Mouse (Mus musculus) forebrain, postnatal 0 days (tissue): ENCODE data around the gene Sdccag8. TPM values are rescaled to one million over a fixed set of nuclear protein-coding genes. Genes with fewer than 3 reads are reported as not detected.

Source experiments
- ATAC-seq: fragments of 200-750 bp; cut with Nextera tagmentation; 2 replicates; pipeline ENCODE4 v1.8.0; 2017; ENCODE audit warnings: mild to moderate bottlenecking, moderate library complexity
- DNase-seq: peaks from one replicate; pipeline ENCODE4 v3.0.0-alpha.2; 2015
- H3K27ac ChIP-seq: fragments of 300-500 bp; sonication (generic); 2 replicates; pipeline ENCODE4 v1.5.1; 2014; ENCODE audit warnings: low read depth, mild to moderate bottlenecking, antibody characterized with exemption, low read length, moderate library complexity, mixed read lengths
- H3K27me3 ChIP-seq: fragments of 300-500 bp; sonication (generic); 2 replicates; pipeline ENCODE4 v1.6.1; 2014; ENCODE audit warnings: mild to moderate bottlenecking, low read length, mixed read lengths; ENCODE audit not compliant: insufficient read depth
- H3K36me3 ChIP-seq: fragments of 300-500 bp; sonication (generic); 2 replicates; pipeline ENCODE4 v1.6.1; 2014; ENCODE audit warnings: mild to moderate bottlenecking, moderate library complexity; ENCODE audit not compliant: insufficient read depth
- H3K4me1 ChIP-seq: fragments of 300-500 bp; sonication (generic); 2 replicates; pipeline ENCODE4 v1.6.1; 2014; ENCODE audit warnings: antibody characterized with exemption; ENCODE audit not compliant: insufficient read depth
- H3K4me2 ChIP-seq: fragments of 300-500 bp; sonication (generic); 2 replicates; pipeline ENCODE4 v1.6.1; 2014; ENCODE audit warnings: low read depth, mild to moderate bottlenecking, moderate library complexity
- H3K4me3 ChIP-seq: fragments of 300-500 bp; sonication (generic); 2 replicates; pipeline ENCODE4 v1.5.1; 2014; ENCODE audit warnings: low read depth, low read length, mixed read lengths
- H3K9ac ChIP-seq: fragments of 300-500 bp; sonication (generic); 2 replicates; pipeline ENCODE4 v1.6.1; 2014; ENCODE audit warnings: mild to moderate bottlenecking
- H3K9me3 ChIP-seq: fragments of 300-500 bp; sonication (generic); 2 replicates; pipeline ENCODE4 v1.6.1; 2016; ENCODE audit warnings: low read length
- CTCF ChIP-seq: sonication (generic); IDR thresholded peaks from 2 replicates; pipeline ENCODE4 v1.5.1; 2016; ENCODE audit warnings: antibody characterized with exemption, control low read depth, low read depth
- WGBS: fragments of 180-500 bp; shearing (Covaris S2); extraction: QIAGEN DNeasy Blood & Tissue Kit; methylation state at CpG from one replicate; pipeline ENCODE4 v1.1.7; 2014; 5-methylcytosine and 5-hydroxymethylcytosine counted together
- polyA plus RNA-seq: library from polyadenylated mRNA; unstranded; fragments of >200 nt; fragmentation: Nextera tagmentation; extraction: Ambion mirVana; gene quantifications from 2 replicates; pipeline ENCODE4 v1.2.1, GENCODE M21; 2015
- total RNA-seq: library from RNA; depleted of rRNA; stranded (reverse); fragments of >200 nt; gene quantifications from 2 replicates; pipeline ENCODE4 v1.2.3, GENCODE M21; 2014

The Sdccag8 gene
- total and polyA plus RNA-seq, 2 experiments from 2014 or later = 14.0 to 32.8 TPM

- 23% methylated on average over 4 of the region's 4 CpGs for WGBS
- ATAC-seq (no peak), DNase-seq (no peak)
- TF ChIP-seq CTCF = no peak
- H3K27ac ChIP-seq = peak overlapping the region; percentile 57
- H3K4me1 ChIP-seq = no peaks in the 10 kb centered on the region
- no peak overlapping the region for H3K4me2 ChIP-seq
- H3K9me3 ChIP-seq = no peaks in the 10 kb centered on the region
- H3K9ac ChIP-seq = no peak overlapping the region
- H3K27me3 ChIP-seq = no peaks in the 10 kb centered on the region
- H3K4me3 ChIP-seq = no peak overlapping the region
- H3K36me3 ChIP-seq = no peaks in the 10 kb centered on the region
Measured at GRCm38 (mm10) chr1:177040058-177040457, 225.6 kb downstream of the Sdccag8 start.

GRCm38 (mm10) chr1:177045885-177046284 is 231.4 kb downstream of the Sdccag8 start:
- no peak overlapping the region for H3K4me3 ChIP-seq
- H3K36me3 ChIP-seq = no peaks in the 10 kb centered on the region
- H3K27ac ChIP-seq = no peak overlapping the region
- ATAC-seq (no peak), DNase-seq (no peak)
- no peak for TF ChIP-seq CTCF
- no peak overlapping the region for H3K4me2 ChIP-seq
- no peaks in the 10 kb centered on the region for H3K4me1 ChIP-seq
- H3K27me3 ChIP-seq = no peaks in the 10 kb centered on the region
- H3K9ac ChIP-seq = no peak overlapping the region
- H3K9me3 ChIP-seq = no peaks in the 10 kb centered on the region

- Histone ChIP-seq H3K27ac (no peak overlapping the region), H3K9me3 (no peaks in the 10 kb centered on the region), H3K27me3 (no peaks in the 10 kb centered on the region), H3K36me3 (no peaks in the 10 kb centered on the region), H3K9ac (no peak overlapping the region), H3K4me3 (no peak overlapping the region), H3K4me2 (no peak overlapping the region), H3K4me1 (no peaks in the 10 kb centered on the region)
- ATAC-seq (no peak), DNase-seq (no peak)
- 83% methylated on average over 2 of the region's 2 CpGs for WGBS
- no peak for TF ChIP-seq CTCF
Measured at GRCm38 (mm10) chr1:177046963-177047362, 232.5 kb downstream of the Sdccag8 start.

- H3K9ac ChIP-seq = no peak overlapping the region
- H3K4me2 ChIP-seq = no peak overlapping the region
- H3K9me3 ChIP-seq = no peaks in the 10 kb centered on the region
- no peaks in the 10 kb centered on the region for H3K36me3 ChIP-seq
- H3K27ac ChIP-seq = no peak overlapping the region
- WGBS = 69% methylated on average over 2 of the region's 2 CpGs
- no peak for TF ChIP-seq CTCF
- no peaks in the 10 kb centered on the region for H3K4me1 ChIP-seq
- DNase-seq (no peak), ATAC-seq (no peak)
- H3K4me3 ChIP-seq = no peak overlapping the region
- no peaks in the 10 kb centered on the region for H3K27me3 ChIP-seq
Measured at GRCm38 (mm10) chr1:177048773-177049172, 234.3 kb downstream of the Sdccag8 start.

- no peak for TF ChIP-seq CTCF
- peaks cover 2% of the 10 kb centered on the region; the same call in 1 of the 2 replicates for H3K4me1 ChIP-seq
- H3K27ac ChIP-seq = peak overlapping the region; percentile 72
- 0 out of 2 replicates have a peak overlapping the region, but pooled peaks have one; percentile 4 for H3K9ac ChIP-seq
- peak; percentile 40; the same call in 1 of the 2 replicates for ATAC-seq
- H3K27me3 ChIP-seq = no peaks in the 10 kb centered on the region
- H3K36me3 ChIP-seq = no peaks in the 10 kb centered on the region
- H3K4me3 ChIP-seq = no peak overlapping the region
- H3K4me2 ChIP-seq = no peak overlapping the region
- 40% methylated on average over 11 of the region's 11 CpGs for WGBS
- peak; percentile 69 for DNase-seq
- no peaks in the 10 kb centered on the region for H3K9me3 ChIP-seq
Measured at GRCm38 (mm10) chr1:177051366-177051963, 237.0 kb downstream of the Sdccag8 start.

- Histone ChIP-seq H3K4me1 (peaks cover 2% of the 10 kb centered on the region; the same call in 1 of the 2 replicates), H3K27me3 (no peaks in the 10 kb centered on the region), H3K9ac (no peak overlapping the region), H3K4me2 (no peak overlapping the region), H3K9me3 (no peaks in the 10 kb centered on the region), H3K36me3 (no peaks in the 10 kb centered on the region; the same call in 1 of the 2 replicates), H3K4me3 (no peak overlapping the region), H3K27ac (no peak overlapping the region)
- peak; percentile 55 for DNase-seq
- ATAC-seq = no peak
- TF ChIP-seq CTCF = no peak
- 37% methylated on average over 2 of the region's 2 CpGs for WGBS
Measured at GRCm38 (mm10) chr1:177054891-177055290, 240.4 kb downstream of the Sdccag8 start.

- DNase-seq (no peak), ATAC-seq (no peak)
- TF ChIP-seq CTCF = no peak
- no peak overlapping the region for H3K9ac ChIP-seq
- peaks cover 10% of the 10 kb centered on the region for H3K36me3 ChIP-seq
- H3K27ac ChIP-seq = no peak overlapping the region
- H3K4me2 ChIP-seq = no peak overlapping the region
- WGBS = 81% methylated on average over 2 of the region's 2 CpGs
- no peaks in the 10 kb centered on the region for H3K4me1 ChIP-seq
- no peaks in the 10 kb centered on the region for H3K27me3 ChIP-seq
- no peaks in the 10 kb centered on the region for H3K9me3 ChIP-seq
- H3K4me3 ChIP-seq = no peak overlapping the region
Measured at GRCm38 (mm10) chr1:177061761-177062160, 247.3 kb downstream of the Sdccag8 start.
